Mouse (Mus musculus) heart, postnatal 36 days (tissue): ENCODE results near the gene Poc1a. TPM values are rescaled to one million over a fixed set of nuclear protein-coding genes. Genes with fewer than 3 reads are reported as not detected.
A peak's percentile ranks its signal among the peaks of the same experiment; 100 is the strongest.

Experiments
- DNase-seq, 2 experiments: peaks; one replicate each; pipeline ENCODE4 v3.0.0; 2021 to 2022
- intact Hi-C: fragments of 180-260 bp; cut with DNase I; formaldehyde crosslinking; loops from one replicate; pipeline ENCODE4 v1.15.1; 2025
- total RNA-seq, 2 experiments: library from RNA; stranded (reverse); gene quantifications; 2 replicates each; pipeline ENCODE4 v1.2.3; 2021

The Poc1a gene
- total RNA-seq, 2 experiments from 2014 or later: 4.1 TPM

DNA sequence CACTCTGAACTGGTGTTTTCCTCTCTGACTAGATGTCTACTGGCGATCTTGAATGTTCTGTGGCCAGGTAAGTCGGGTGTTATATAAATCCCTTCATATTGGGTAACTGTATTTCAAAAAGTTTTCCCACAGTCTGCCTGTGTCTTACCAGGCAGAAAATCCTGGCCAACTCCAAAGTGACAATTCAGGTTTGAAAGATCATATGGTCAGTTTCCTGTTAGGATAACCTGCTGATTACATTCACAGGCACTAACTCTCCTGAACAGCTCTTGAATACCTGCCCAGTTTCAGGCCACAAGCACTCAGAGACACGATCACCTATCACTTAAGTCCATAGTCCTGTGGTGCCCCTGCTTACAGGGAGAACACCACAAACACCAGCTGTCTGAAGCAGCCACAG lies 18.8 kb upstream of the Poc1a start:
- intact Hi-C loops: no loop called here
- DNase-seq: no peak

GRCm38 (mm10) chr9:106263381-106263924 lies 17.4 kb upstream of the Poc1a start:
- no peak for DNase-seq
- intact Hi-C loops: no loop called here

DNA sequence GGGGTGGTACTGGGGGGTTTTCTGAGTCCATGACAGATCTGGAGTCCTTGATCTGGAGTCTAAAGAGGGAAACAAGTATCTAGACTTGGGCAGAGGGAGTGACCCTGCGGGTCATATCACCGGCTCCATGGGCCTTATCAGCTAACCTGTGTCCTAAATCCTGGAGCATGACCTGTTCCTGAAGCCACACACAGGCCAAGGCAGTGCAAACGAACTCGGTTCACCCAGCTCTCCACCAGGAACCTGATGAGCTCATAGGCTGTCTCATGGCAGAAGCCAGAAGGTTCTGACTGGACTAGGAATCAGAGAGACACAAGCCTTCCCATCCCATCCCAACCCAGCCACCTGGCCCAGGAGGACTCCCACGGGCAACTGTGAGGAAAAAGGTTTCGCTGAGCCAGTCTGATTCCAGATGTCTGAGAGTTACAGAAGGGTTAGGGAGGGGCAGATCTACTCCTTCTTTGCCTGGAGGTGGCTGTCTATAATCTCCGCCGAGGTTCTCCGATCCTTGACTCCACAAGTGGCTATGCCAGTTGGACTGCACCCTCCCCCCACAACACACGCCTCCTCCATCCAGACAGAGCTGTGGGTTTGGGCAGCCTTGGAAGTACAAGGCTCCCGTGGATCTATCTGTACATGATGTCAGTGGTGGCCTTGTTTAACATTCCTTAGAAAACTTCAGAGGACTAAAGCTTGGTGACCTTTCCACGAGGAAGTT lies 15.3 kb upstream of the Poc1a start:
- intact Hi-C loops: no loop called here
- no peak for DNase-seq

DNA sequence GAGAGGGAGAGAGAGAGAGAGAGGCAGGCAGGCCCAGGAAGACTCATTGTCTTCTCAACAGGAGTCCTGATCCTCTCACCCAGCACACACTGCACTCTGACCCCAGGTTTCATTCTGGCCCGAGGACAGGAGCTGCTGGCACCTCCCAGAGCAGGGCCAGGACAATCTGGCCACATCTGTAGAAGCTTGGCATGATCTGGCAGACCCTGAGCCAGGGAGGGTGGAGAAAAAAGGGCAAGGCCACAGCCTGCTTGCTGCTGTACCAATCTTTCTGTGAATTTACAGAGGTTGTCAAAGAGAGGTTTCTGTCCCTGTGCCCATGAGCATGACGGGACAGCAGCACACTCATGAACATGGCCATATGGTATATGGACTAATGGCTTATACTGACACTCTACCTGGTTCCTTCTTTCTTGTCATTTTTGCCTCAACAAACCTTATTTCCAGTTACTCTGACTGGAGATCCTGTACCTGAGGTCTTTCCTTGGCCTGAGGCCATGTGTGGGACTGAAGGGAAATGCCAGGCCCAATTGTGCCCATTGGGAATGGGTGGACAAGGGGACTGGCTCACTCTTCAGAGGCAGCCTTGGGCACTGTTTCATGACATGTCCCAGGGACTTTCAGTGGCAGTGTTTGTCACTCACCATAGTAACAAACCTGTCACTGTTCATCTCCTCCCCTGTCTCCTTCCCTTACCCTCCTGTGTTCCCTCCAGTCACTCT lies 13.8 kb upstream of the Poc1a start:
- no peak for DNase-seq
- intact Hi-C loops: no loop called here

DNA sequence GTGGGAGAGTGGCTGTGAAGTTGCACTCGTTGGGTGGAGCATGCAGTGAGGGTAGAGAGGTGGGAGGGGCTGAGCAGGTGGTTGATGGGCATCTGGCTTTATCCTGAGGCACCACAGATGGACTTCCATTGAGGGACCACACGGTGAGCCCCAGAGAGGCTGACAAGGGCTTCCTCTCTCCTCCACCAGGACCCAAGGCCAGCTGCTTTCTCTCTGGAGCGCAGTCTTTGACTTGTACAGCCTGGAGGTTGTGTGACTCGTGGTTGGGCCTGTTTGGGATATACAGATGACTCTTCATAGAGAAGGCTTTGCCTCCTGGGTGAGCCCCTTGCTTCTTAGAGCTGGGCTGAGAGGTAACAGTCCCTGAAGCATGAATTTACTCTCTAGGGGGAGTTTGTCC lies 12.4 kb upstream of the Poc1a start:
- intact Hi-C loops: no loop called here
- no peak for DNase-seq

- intact Hi-C loops: no loop called here
- no peak for DNase-seq
Measured at GRCm38 (mm10) chr9:106269076-106269788, 11.6 kb upstream of the Poc1a start.

GRCm38 (mm10) chr9:106269879-106270278 lies 11.0 kb upstream of the Poc1a start:
- DNase-seq: no peak
- intact Hi-C loops: no loop called here

DNA sequence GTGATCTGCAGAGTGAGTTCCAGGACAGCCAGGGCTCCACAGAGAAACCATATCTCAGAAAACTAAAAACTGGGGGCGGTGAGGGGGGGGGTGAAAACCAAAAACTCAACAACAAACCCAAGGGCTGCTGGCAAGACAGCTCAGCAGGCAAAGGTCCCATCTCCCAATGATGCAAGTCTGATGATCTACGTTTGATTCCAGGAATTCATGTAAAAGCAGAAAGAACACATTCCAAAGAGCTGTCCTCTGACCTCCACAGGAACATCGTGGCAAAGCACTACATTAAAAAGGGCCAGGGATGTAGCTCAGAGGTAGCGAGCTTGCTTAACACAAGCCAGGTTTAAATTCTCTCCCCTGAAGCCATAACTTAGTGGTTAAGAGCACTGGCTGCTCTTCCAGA lies 10.2 kb upstream of the Poc1a start:
- no peak for DNase-seq
- intact Hi-C loops: no loop called here

DNA sequence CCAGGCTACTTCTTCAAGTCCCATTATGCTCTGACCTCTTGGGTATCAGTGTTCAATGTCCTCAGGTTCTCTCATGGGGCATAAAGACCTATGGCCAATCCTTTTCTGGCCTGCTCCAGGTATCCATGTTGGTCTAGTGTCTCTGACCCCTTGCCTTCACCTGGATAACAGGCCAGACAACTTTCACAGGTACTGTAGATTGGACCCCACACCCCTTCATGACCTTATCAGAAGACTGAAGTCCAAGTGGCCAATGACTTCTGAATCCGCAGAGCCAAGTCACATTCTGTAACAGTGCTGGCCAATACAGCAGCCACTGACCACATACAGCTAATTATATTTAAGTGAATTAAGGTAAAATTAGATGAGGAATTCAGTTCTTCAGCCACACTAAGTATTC lies 8.6 kb upstream of the Poc1a start:
- intact Hi-C loops: no loop called here
- DNase-seq: no peak

DNA sequence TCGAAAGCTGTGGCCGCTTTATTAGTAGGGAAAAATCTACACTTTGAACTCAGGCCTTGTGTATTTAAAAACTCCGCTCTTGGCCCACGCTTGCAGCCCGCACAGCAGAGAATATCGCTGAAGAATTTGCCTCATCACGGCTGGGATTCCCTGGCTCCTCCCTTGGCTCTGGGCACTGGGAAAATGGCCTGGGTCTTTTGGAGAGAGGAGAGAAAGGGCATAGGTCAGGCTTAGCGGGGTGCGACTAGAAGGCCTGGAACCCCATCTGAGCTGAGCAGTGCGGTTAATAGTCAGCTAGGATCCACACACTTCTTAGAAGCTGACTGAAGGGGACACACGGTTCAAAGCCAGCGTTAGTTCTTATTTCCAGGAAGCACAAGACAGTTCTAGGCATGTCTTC lies 7.6 kb upstream of the Poc1a start:
- no peak for DNase-seq
- intact Hi-C loops: no loop called here

DNA sequence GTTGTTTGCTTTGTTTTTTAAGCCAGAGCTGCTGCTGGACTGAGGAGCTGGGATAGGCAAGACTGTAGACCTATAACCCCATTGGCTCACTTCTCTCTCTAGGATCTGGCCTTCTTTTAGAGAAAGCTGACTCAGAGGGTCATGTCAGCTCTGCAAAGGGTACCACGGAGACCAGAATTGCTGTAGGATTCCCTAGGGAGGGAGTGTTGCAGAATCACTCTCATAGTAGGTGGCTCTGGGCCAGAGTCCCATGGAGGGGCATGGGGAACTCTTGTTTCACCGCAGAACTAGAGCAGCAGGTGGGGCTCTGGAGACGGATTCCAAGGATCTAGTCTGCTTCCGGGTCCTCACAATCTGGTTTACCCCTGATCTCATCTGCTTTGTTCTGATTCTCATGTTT lies 7.1 kb upstream of the Poc1a start:
- intact Hi-C loops: no loop called here
- DNase-seq: no peak

- intact Hi-C loops: loop anchor here (5.0 kb wide), 1 partner anchor 37 kb away; no protein-coding TSS in a partner anchor
- no peak for DNase-seq
Measured at GRCm38 (mm10) chr9:106274652-106275180, 6.1 kb upstream of the Poc1a start.

GRCm38 (mm10) chr9:106275806-106276205 lies 5.1 kb upstream of the Poc1a start:
- intact Hi-C loops: loop anchor here (2.0 to 5.0 kb wide), 2 partner anchors 39 to 117 kb away; partner anchors contain the start of gene Glyctk
- DNase-seq: no peak

DNA sequence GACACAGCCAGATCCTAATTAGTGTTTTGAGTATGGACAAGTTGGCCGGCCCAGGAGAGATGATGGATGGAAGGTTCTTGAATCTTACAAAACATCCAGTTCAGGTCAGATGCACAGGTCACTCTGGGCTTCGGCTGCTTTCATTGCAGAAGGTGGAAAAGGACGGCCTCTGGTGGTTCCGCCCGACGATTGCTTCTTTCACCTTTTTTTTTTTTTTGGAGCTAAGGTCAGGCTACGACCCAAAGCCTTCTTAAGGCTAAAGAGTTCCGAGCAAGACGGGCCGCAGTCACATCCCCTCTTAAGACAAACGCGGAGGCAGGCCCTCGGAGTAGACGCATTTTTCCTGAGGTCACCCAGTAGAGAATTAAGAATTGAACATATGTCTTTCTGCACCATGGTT lies 475 bp upstream of the Poc1a start:
- intact Hi-C loops: loop anchor here (1.0 to 5.0 kb wide), 3 partner anchors 31 to 68 kb away; no protein-coding TSS in a partner anchor
- DNase-seq: peak; percentile 58 to 60

- intact Hi-C loops: loop anchor here (2.0 to 5.0 kb wide), 2 partner anchors 55 to 197 kb away; no protein-coding TSS in a partner anchor
Measured at GRCm38 (mm10) chr9:106282024-106282423, 1.2 kb downstream of the Poc1a start.

DNA sequence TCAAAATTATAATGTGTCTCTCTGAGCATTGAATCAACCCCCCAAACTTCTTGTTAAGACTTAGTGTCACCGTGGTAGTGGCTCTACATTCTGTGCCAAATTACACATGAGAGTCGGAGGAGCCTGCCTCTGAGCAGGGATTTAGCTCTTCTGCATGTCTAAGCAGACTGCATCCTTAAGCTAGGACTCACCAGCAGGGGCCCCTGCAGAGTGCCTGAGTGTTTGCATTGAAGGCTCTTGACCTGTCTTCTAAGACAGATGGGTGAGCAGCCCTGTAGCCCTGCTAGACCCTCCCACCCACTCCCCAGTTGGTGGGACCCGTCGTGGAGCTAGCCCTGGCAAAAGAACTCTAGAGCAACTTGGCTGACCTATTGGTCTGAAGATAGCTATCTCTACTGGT lies 6.3 kb downstream of the Poc1a start:
- intact Hi-C loops: no loop called here

More at GRCm38 (mm10) chr9:106282024-106282423, 1.2 kb downstream of the Poc1a start:
- DNase-seq: no peak

GRCm38 (mm10) chr9:106288864-106289263 lies 8.0 kb downstream of the Poc1a start:
- intact Hi-C loops: loop anchor here (1.0 to 2.0 kb wide), 2 partner anchors 132 to 188 kb away; partner anchors contain the start of gene Parp3
- peak; percentile 76 to 78 for DNase-seq

More for the DNA sequence above, 6.3 kb downstream of the Poc1a start:
- no peak for DNase-seq

GRCm38 (mm10) chr9:106289841-106290240 lies 9.0 kb downstream of the Poc1a start:
- DNase-seq: no peak
- intact Hi-C loops: loop anchor here (1.0 to 2.0 kb wide), 2 partner anchors 131 to 187 kb away; partner anchors contain the start of gene Parp3

GRCm38 (mm10) chr9:106290636-106291122 lies 9.8 kb downstream of the Poc1a start:
- intact Hi-C loops: no loop called here
- no peak for DNase-seq

DNA sequence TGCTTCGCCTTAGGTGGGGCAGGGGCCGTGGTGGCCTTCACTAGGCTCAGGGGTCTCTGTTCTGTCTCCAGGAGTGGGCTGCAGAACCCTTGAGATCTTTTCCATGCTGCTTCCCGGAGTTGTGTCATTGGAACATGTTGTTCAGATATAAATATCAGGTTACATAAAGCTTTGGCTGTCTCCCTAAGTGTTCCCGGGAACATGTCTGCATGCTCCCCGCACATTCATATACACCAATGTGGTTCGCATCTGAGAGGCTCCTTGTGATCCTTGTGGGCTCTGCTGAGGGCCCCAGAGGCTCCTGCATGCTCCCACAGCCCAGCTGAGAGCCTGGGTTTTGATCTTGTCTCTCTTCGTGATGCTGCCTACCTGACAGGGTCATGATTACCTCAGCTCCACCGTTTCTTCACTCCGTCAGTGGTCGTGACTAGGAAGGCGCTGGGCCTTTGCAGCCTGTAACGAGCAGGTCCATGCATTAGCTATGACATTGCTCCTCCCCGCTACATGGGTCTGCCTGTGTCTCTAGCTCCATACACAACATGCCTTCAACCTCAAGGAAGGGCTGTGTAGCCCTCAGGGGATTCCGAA lies 12.8 kb downstream of the Poc1a start:
- intact Hi-C loops: no loop called here
- no peak for DNase-seq
